Mouse (Mus musculus): ENCODE measurements around the gene Tmem184c.

DNA sequence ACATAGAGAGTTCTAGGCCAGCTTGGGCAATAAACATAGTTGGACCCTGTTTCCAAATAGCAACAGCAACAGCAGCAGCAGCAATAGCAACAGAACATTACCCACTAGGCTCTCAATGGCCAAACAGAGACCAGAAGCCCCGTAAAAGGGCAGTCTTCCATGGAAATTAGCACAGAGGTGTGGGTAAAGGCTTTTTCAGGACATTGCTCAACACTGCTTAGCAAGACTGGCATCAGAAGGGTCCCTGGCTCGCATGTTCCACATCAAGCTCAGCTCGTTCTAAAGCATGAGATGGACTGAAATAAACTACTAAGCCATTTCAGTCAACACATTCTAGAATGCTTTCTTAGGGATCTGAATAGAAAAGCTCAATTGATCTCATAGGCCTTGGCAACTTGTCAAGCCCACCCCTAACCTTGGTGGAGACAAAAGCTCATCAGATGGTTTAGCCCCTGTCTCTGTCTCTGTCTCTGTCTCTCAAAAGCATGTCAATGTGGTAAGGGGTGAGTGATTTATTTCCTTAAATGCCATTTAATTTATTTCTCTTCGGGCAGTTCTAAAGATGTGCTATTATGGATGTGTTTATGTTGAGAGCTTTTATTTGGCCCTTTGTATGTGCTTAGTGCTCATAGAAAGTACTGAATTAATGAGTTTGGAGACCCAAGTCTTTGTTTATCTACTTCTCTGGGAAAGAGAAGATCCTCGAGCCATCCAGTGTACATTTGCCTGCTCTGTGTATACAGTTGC is 29.8 kb upstream of the Tmem184c start:
- TF ChIP-seq CTCF (IDR thresholded peaks at IDR 0.05; ENCODE audit: insufficient read depth, low read length) (no peak), POLR2A (IDR thresholded peaks at IDR 0.05; ENCODE audit: borderline replicate concordance, extremely low read depth, low read depth, low read length) (no peak)
